Mouse (Mus musculus): ENCODE measurements around the gene Wnt7a.

DNA sequence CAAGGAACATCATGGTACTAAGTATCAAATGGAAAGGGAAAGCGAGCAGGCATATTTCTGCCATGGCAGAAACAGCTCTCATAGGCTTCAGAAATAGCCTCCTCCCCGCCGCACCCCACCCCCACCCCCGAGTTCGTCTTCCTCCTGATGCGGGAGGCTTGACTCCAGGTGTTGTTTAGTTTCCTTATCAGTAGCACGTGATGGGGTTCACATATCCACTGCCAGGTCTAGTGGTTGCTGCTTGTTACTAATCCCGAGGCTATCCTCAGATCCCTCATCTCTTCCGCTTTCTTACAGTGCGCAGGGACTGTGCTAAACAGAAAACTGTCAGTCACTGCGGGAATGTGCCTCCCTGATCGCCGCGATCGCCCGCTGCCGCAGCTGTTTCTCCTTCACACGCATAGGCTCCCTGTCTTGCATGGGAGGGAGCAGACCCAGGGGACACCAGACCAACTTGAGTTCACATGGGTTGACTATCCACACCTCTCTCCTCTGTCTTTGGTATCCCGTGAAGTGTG, 30.0 kb upstream of the Wnt7a start:
- TF ChIP-seq TCF12 (IDR thresholded peaks at IDR 0.05; ENCODE audit: insufficient read depth, poor library complexity, severe bottlenecking) (no peak), E2F4 (IDR thresholded peaks at IDR 0.05; ENCODE audit: insufficient read depth) (no peak), POLR2A (IDR thresholded peaks at IDR 0.05; ENCODE audit: insufficient read length, low read depth) (peak; percentile 14), MYOD1 (IDR thresholded peaks at IDR 0.05; ENCODE audit: control insufficient read depth in 1 of 3, insufficient read length in 2 of 3, low read depth in 2 of 3) (peak in 1 of 3 experiments; percentile 48), CEBPB (IDR thresholded peaks at IDR 0.05; ENCODE audit: insufficient read depth, poor library complexity, severe bottlenecking) (no peak)

Measured in myocyte (in vitro differentiated cells).